Mouse (Mus musculus) hindbrain, postnatal 0 days (tissue): ENCODE results near the gene Psmb7. TPM values are rescaled to one million over a fixed set of nuclear protein-coding genes. Genes with fewer than 3 reads are reported as not detected.

Experiments
- ATAC-seq: fragments of 200-750 bp; cut with Nextera tagmentation; 2 replicates; pipeline ENCODE4 v1.8.0; 2017; ENCODE audit warnings: mild to moderate bottlenecking, moderate TSS enrichment, moderate library complexity
- DNase-seq: peaks from one replicate; pipeline ENCODE4 v3.0.0-alpha.2; 2015; ENCODE audit warnings: low spot score
- H3K27ac ChIP-seq: fragments of 300-500 bp; sonication (generic); 2 replicates; pipeline ENCODE4 v1.5.1; 2014; ENCODE audit warnings: mild to moderate bottlenecking
- H3K27me3 ChIP-seq: fragments of 300-500 bp; sonication (generic); 2 replicates; pipeline ENCODE4 v1.6.1; 2014; ENCODE audit warnings: low read length, mixed read lengths; ENCODE audit not compliant: insufficient read depth
- H3K36me3 ChIP-seq: fragments of 300-500 bp; sonication (generic); 2 replicates; pipeline ENCODE4 v1.6.1; 2014; ENCODE audit warnings: low read length, mixed read lengths; ENCODE audit not compliant: insufficient read depth
- H3K4me1 ChIP-seq: fragments of 300-500 bp; sonication (generic); 2 replicates; pipeline ENCODE4 v1.6.1; 2014; ENCODE audit warnings: antibody characterized with exemption, low read length, mixed read lengths; ENCODE audit not compliant: insufficient read depth
- H3K4me2 ChIP-seq: fragments of 300-500 bp; sonication (generic); 2 replicates; pipeline ENCODE4 v1.6.1; 2014; ENCODE audit warnings: low read depth, mild to moderate bottlenecking, low read length, moderate library complexity, mixed read lengths
- H3K4me3 ChIP-seq: fragments of 300-500 bp; sonication (generic); 2 replicates; pipeline ENCODE4 v1.5.1; 2014; ENCODE audit warnings: low read length
- H3K9ac ChIP-seq: fragments of 300-500 bp; sonication (generic); replicated peaks from 2 replicates; pipeline ENCODE4 v1.6.1; 2014; ENCODE audit warnings: mild to moderate bottlenecking, low read length, moderate library complexity, mixed read lengths
- H3K9me3 ChIP-seq: fragments of 300-500 bp; sonication (generic); 2 replicates; pipeline ENCODE4 v1.6.1; 2016; ENCODE audit warnings: low read length, mixed read lengths
- CTCF ChIP-seq: IDR thresholded peaks from 2 replicates; pipeline ENCODE4 v1.5.1; 2016; ENCODE audit warnings: antibody characterized with exemption, control low read depth, low read depth
- WGBS: fragments of 180-500 bp; shearing (Covaris S2); extraction: QIAGEN DNeasy Blood & Tissue Kit; methylation state at CpG from one replicate; pipeline ENCODE4 v1.1.7; 2014; 5-methylcytosine and 5-hydroxymethylcytosine counted together
- polyA plus RNA-seq: library from polyadenylated mRNA; unstranded; fragments of >200 nt; fragmentation: Nextera tagmentation; extraction: Ambion mirVana; gene quantifications from 2 replicates; pipeline ENCODE4 v1.2.1, GENCODE M21; 2015
- total RNA-seq: library from RNA; depleted of rRNA; stranded (reverse); fragments of >200 nt; gene quantifications from 2 replicates; pipeline ENCODE4 v1.2.3, GENCODE M21; 2014

The Psmb7 gene
- total and polyA plus RNA-seq, 2 experiments from 2014 or later, result 178 to 300 TPM

- WGBS, result 48% methylated on average over 11 of the region's 11 CpGs
- ATAC-seq (no peak), DNase-seq (no peak)
Observed at GRCm38 (mm10) chr2:38547793-38548517, 95.9 kb downstream of the Psmb7 start.

GRCm38 (mm10) chr2:38546748-38547147 is 97.1 kb downstream of the Psmb7 start:
- H3K36me3 ChIP-seq, result no peaks in the 10 kb centered on the region
- no peak for TF ChIP-seq CTCF
- H3K27me3 ChIP-seq, result no peaks in the 10 kb centered on the region
- ATAC-seq (no peak), DNase-seq (no peak)
- no peak overlapping the region for H3K9ac ChIP-seq
- no peak overlapping the region for H3K4me2 ChIP-seq
- H3K4me3 ChIP-seq, result no peak overlapping the region
- H3K4me1 ChIP-seq, result 0 out of 2 replicates have a peak, but pooled peaks cover 4% of the 10 kb centered on the region
- WGBS, result 61% methylated on average over 5 of the region's 5 CpGs
- H3K27ac ChIP-seq, result no peak overlapping the region
- H3K9me3 ChIP-seq, result no peaks in the 10 kb centered on the region

More at GRCm38 (mm10) chr2:38547793-38548517, 95.9 kb downstream of the Psmb7 start:
- TF ChIP-seq CTCF, result no peak
- Histone ChIP-seq H3K4me2 (no peak overlapping the region), H3K27me3 (no peaks in the 10 kb centered on the region), H3K4me1 (0 out of 2 replicates have a peak, but pooled peaks cover 4% of the 10 kb centered on the region), H3K4me3 (no peak overlapping the region), H3K9ac (no peak overlapping the region), H3K27ac (no peak overlapping the region), H3K9me3 (no peaks in the 10 kb centered on the region), H3K36me3 (no peaks in the 10 kb centered on the region)

GRCm38 (mm10) chr2:38546222-38546621 is 97.7 kb downstream of the Psmb7 start:
- no peak overlapping the region for H3K27ac ChIP-seq
- H3K4me1 ChIP-seq, result 0 out of 2 replicates have a peak, but pooled peaks cover 4% of the 10 kb centered on the region
- no peak overlapping the region for H3K4me3 ChIP-seq
- 28% methylated on average over 6 of the region's 6 CpGs for WGBS
- no peaks in the 10 kb centered on the region for H3K9me3 ChIP-seq
- TF ChIP-seq CTCF, result no peak
- ATAC-seq (no peak), DNase-seq (no peak)
- H3K9ac ChIP-seq, result no peak overlapping the region
- no peaks in the 10 kb centered on the region for H3K36me3 ChIP-seq
- no peaks in the 10 kb centered on the region for H3K27me3 ChIP-seq
- no peak overlapping the region for H3K4me2 ChIP-seq

GRCm38 (mm10) chr2:38545706-38546105 is 98.2 kb downstream of the Psmb7 start:
- no peaks in the 10 kb centered on the region for H3K36me3 ChIP-seq
- H3K27ac ChIP-seq, result no peak overlapping the region
- no peak overlapping the region for H3K4me2 ChIP-seq
- no peaks in the 10 kb centered on the region for H3K27me3 ChIP-seq
- no peak for DNase-seq
- no peak for TF ChIP-seq CTCF
- no peak overlapping the region for H3K4me3 ChIP-seq
- no peak for ATAC-seq
- H3K9ac ChIP-seq, result no peak overlapping the region
- peaks cover 8% of the 10 kb centered on the region; the same call in 1 of the 2 replicates for H3K4me1 ChIP-seq
- H3K9me3 ChIP-seq, result no peaks in the 10 kb centered on the region

GRCm38 (mm10) chr2:38544982-38545381 is 98.9 kb downstream of the Psmb7 start:
- no peak overlapping the region for H3K4me3 ChIP-seq
- no peaks in the 10 kb centered on the region for H3K36me3 ChIP-seq
- DNase-seq (no peak), ATAC-seq (no peak)
- peaks cover 15% of the 10 kb centered on the region for H3K4me1 ChIP-seq
- no peak overlapping the region for H3K4me2 ChIP-seq
- H3K9ac ChIP-seq, result no peak overlapping the region
- H3K27me3 ChIP-seq, result no peaks in the 10 kb centered on the region
- no peak overlapping the region for H3K27ac ChIP-seq
- no peaks in the 10 kb centered on the region for H3K9me3 ChIP-seq
- TF ChIP-seq CTCF, result no peak
- WGBS, result 77% methylated on average over 6 of the region's 6 CpGs

- no peak overlapping the region for H3K4me3 ChIP-seq
- H3K4me1 ChIP-seq, result peaks cover 22% of the 10 kb centered on the region
- no peak for ATAC-seq
- TF ChIP-seq CTCF, result no peak
- no peak overlapping the region for H3K4me2 ChIP-seq
- no peaks in the 10 kb centered on the region for H3K36me3 ChIP-seq
- no peaks in the 10 kb centered on the region for H3K9me3 ChIP-seq
- H3K9ac ChIP-seq, result no peak overlapping the region
- H3K27ac ChIP-seq, result no peak overlapping the region
- H3K27me3 ChIP-seq, result no peaks in the 10 kb centered on the region
- DNase-seq, result no peak
Observed at GRCm38 (mm10) chr2:38544341-38544740, 99.5 kb downstream of the Psmb7 start.

- Histone ChIP-seq H3K4me1 (peaks cover 22% of the 10 kb centered on the region), H3K9me3 (no peaks in the 10 kb centered on the region), H3K36me3 (no peaks in the 10 kb centered on the region), H3K27me3 (no peaks in the 10 kb centered on the region), H3K9ac (no peak overlapping the region), H3K27ac (no peak overlapping the region), H3K4me2 (no peak overlapping the region), H3K4me3 (no peak overlapping the region)
- DNase-seq, result no peak
- WGBS, result 74% methylated on average over 2 of the region's 2 CpGs
- ATAC-seq, result no peak
- no peak for TF ChIP-seq CTCF
Observed at GRCm38 (mm10) chr2:38543158-38543557, 100.7 kb downstream of the Psmb7 start.
